Mouse (Mus musculus) embryonic fibroblast, embryonic 13.5 days (primary cell): ENCODE data around the gene Numa1. TPM values are rescaled to one million over a fixed set of nuclear protein-coding genes. Genes with fewer than 3 reads are reported as not detected.
"Not testable (repeated sequence)": the region's sequence is repeated elsewhere in the genome, so short reads cannot be mapped to it uniquely, and the experiment has no call there.

Source experiments
- H3K27ac ChIP-seq: 2 replicates; pipeline ENCODE4 v1.5.1; 2012; ENCODE audit warnings: low read length, control low read depth, inconsistent platforms; ENCODE audit not compliant: insufficient read depth
- H3K4me1 ChIP-seq: 2 replicates; pipeline ENCODE4 v1.6.1; 2011; ENCODE audit warnings: low read length; ENCODE audit not compliant: control insufficient read depth, insufficient read depth
- H3K4me3 ChIP-seq: 2 replicates; pipeline ENCODE4 v1.5.1; 2011; ENCODE audit warnings: mild to moderate bottlenecking, control low read depth, low read length; ENCODE audit not compliant: insufficient read depth
- CTCF ChIP-seq: IDR thresholded peaks from 2 replicates; pipeline ENCODE4 v1.5.1; 2011; ENCODE audit warnings: mild to moderate bottlenecking, control low read depth, low read length, moderate library complexity, borderline replicate concordance; ENCODE audit not compliant: insufficient read depth
- POLR2A ChIP-seq: IDR thresholded peaks from 2 replicates; pipeline ENCODE4 v1.6.1; 2011; ENCODE audit warnings: low read depth, mild to moderate bottlenecking, control low read depth, low read length, moderate library complexity
- polyA plus RNA-seq: library from polyadenylated mRNA; stranded (reverse); fragments of >200 nt; gene quantifications from 2 replicates; pipeline ENCODE4 v1.2.4, GENCODE M21; 2011; ENCODE audit warnings: low read depth; ENCODE audit not compliant: missing spikeins, insufficient read length

Gene Numa1
- polyA plus RNA-seq, 1 experiment: 128 TPM

- no peak for TF ChIP-seq CTCF
- TF ChIP-seq POLR2A: no peak
- Histone ChIP-seq H3K4me3 (no peak overlapping the region), H3K27ac (no peak overlapping the region), H3K4me1 (no peaks in the 10 kb centered on the region)
Measured at GRCm38 (mm10) chr7:102000921-102001630, 67.2 kb downstream of the Numa1 start.

GRCm38 (mm10) chr7:102006520-102006919 is 72.6 kb downstream of the Numa1 start:
- no peak overlapping the region for H3K27ac ChIP-seq

GRCm38 (mm10) chr7:102011855-102012254 is 77.9 kb downstream of the Numa1 start:
- H3K27ac ChIP-seq: no peak overlapping the region
- no peak overlapping the region for H3K4me3 ChIP-seq

More at GRCm38 (mm10) chr7:102006520-102006919, 72.6 kb downstream of the Numa1 start:
- TF ChIP-seq CTCF (no peak), POLR2A (no peak)
- Histone ChIP-seq H3K4me1 (no peaks in the 10 kb centered on the region), H3K4me3 (no peak overlapping the region)

GRCm38 (mm10) chr7:102013416-102013815 is 79.5 kb downstream of the Numa1 start:
- Histone ChIP-seq H3K27ac (no peak overlapping the region), H3K4me1 (no peaks in the 10 kb centered on the region), H3K4me3 (no peak overlapping the region)
- no peak for TF ChIP-seq POLR2A
- no peak for TF ChIP-seq CTCF

More at GRCm38 (mm10) chr7:102011855-102012254, 77.9 kb downstream of the Numa1 start:
- no peaks in the 10 kb centered on the region for H3K4me1 ChIP-seq
- TF ChIP-seq CTCF: no peak
- no peak for TF ChIP-seq POLR2A

- no peak overlapping the region for H3K4me3 ChIP-seq
- H3K27ac ChIP-seq: no peak overlapping the region
- H3K4me1 ChIP-seq: no peaks in the 10 kb centered on the region
- TF ChIP-seq POLR2A: no peak
Measured at GRCm38 (mm10) chr7:102014995-102015394, 81.1 kb downstream of the Numa1 start.

GRCm38 (mm10) chr7:102016936-102017335 is 83.0 kb downstream of the Numa1 start:
- TF ChIP-seq POLR2A (no peak), CTCF (no peak)
- Histone ChIP-seq H3K27ac (no peak overlapping the region), H3K4me3 (no peak overlapping the region), H3K4me1 (no peaks in the 10 kb centered on the region)

- TF ChIP-seq POLR2A: no peak
- no peak for TF ChIP-seq CTCF
- no peaks in the 10 kb centered on the region for H3K4me1 ChIP-seq
- no peak overlapping the region for H3K4me3 ChIP-seq
- H3K27ac ChIP-seq: no peak overlapping the region
Measured at GRCm38 (mm10) chr7:102017452-102017851, 83.5 kb downstream of the Numa1 start.

- H3K27ac ChIP-seq: no peak overlapping the region
- no peak overlapping the region for H3K4me3 ChIP-seq
- TF ChIP-seq CTCF (no peak), POLR2A (no peak)
- H3K4me1 ChIP-seq: no peaks in the 10 kb centered on the region
Measured at GRCm38 (mm10) chr7:102018034-102018433, 84.1 kb downstream of the Numa1 start.

GRCm38 (mm10) chr7:102018590-102018989 is 84.7 kb downstream of the Numa1 start, which contains the start of gene Il18bp:
Gene Il18bp (minus strand): TSS chr7:102018690.
- H3K4me1 ChIP-seq: no peaks in the 10 kb centered on the region
- H3K4me3 ChIP-seq: no peak within 1 kb of the TSS
- no peak for TF ChIP-seq CTCF
- no peak for TF ChIP-seq POLR2A
- no peak within 1 kb of the TSS for H3K27ac ChIP-seq

GRCm38 (mm10) chr7:102019362-102019761 is 85.5 kb downstream of the Numa1 start:
- Histone ChIP-seq H3K4me3 (no peak overlapping the region), H3K4me1 (no peaks in the 10 kb centered on the region)
- TF ChIP-seq POLR2A: no peak
- TF ChIP-seq CTCF: no peak

GRCm38 (mm10) chr7:102020934-102021333 is 87.0 kb downstream of the Numa1 start:
- not testable (repeated sequence) for H3K4me1 ChIP-seq, H3K4me3 ChIP-seq, H3K27ac ChIP-seq

More at GRCm38 (mm10) chr7:102019362-102019761, 85.5 kb downstream of the Numa1 start:
- H3K27ac ChIP-seq: no peak overlapping the region

GRCm38 (mm10) chr7:102023821-102024220 is 89.9 kb downstream of the Numa1 start:
- no peaks in the 10 kb centered on the region for H3K4me1 ChIP-seq
- H3K4me3 ChIP-seq: no peak overlapping the region
- TF ChIP-seq POLR2A (no peak), CTCF (no peak)
- no peak overlapping the region for H3K27ac ChIP-seq
